Mouse (Mus musculus): ENCODE measurements at regions not wholly inside any gene's neighbourhood (a gene's known extent, or its start where the extent isn't known, plus 50 kb on each side); places are given as distances from the start of the nearest gene placed in this dataset.

- no peak overlapping the region for H3K9ac ChIP-seq (ENCODE audit: low read depth, low read length, severe bottlenecking)
- peaks cover 4% of the 10 kb centered on the region; the same call in 1 of the 2 replicates for H3K4me1 ChIP-seq (ENCODE audit: control insufficient read depth, insufficient read depth, low read length)
- H3K4me2 ChIP-seq (replicated peaks; ENCODE audit: low read depth, low read length, severe bottlenecking): no peak overlapping the region
- ATAC-seq (ENCODE audit: low FRiP score, low read depth) (no peak), DNase-seq (ENCODE audit: low spot score) (no peak)
- WGBS: 80% methylated on average over 11 of the region's 11 CpGs
- no peaks in the 10 kb centered on the region for H3K36me3 ChIP-seq (ENCODE audit: control insufficient read depth, insufficient read depth, low read length)
- no peaks in the 10 kb centered on the region for H3K9me3 ChIP-seq (ENCODE audit: control insufficient read depth, low read length)
- no peaks in the 10 kb centered on the region for H3K27me3 ChIP-seq (ENCODE audit: control insufficient read depth, insufficient read depth, low read length)
- no peak overlapping the region for H3K27ac ChIP-seq (replicated peaks; ENCODE audit: low read depth, low read length)
- TF ChIP-seq POLR2A (IDR thresholded peaks at IDR 0.05; ENCODE audit: borderline replicate concordance, extremely low read depth, insufficient read depth, insufficient read length): no peak
- no peak overlapping the region for H3K4me3 ChIP-seq (replicated peaks; ENCODE audit: low read length)
Observed at GRCm38 (mm10) chr9:72197331-72197732, 77.3 kb upstream of the Zfp280d start.

GRCm38 (mm10) chr9:72198976-72199375 is 75.7 kb upstream of the Zfp280d start:
- DNase-seq (ENCODE audit: low spot score) (no peak), ATAC-seq (ENCODE audit: low FRiP score, low read depth) (no peak)
- 90% methylated on average over 5 of the region's 5 CpGs for WGBS
- Histone ChIP-seq H3K9me3 (ENCODE audit: control insufficient read depth, low read length) (no peaks in the 10 kb centered on the region), H3K4me1 (ENCODE audit: control insufficient read depth, insufficient read depth, low read length) (peaks cover 4% of the 10 kb centered on the region; the same call in 1 of the 2 replicates), H3K27ac (replicated peaks; ENCODE audit: low read depth, low read length) (no peak overlapping the region), H3K9ac (ENCODE audit: low read depth, low read length, severe bottlenecking) (no peak overlapping the region), H3K4me3 (replicated peaks; ENCODE audit: low read length) (no peak overlapping the region), H3K4me2 (replicated peaks; ENCODE audit: low read depth, low read length, severe bottlenecking) (no peak overlapping the region), H3K36me3 (ENCODE audit: control insufficient read depth, insufficient read depth, low read length) (no peaks in the 10 kb centered on the region), H3K27me3 (ENCODE audit: control insufficient read depth, insufficient read depth, low read length) (no peaks in the 10 kb centered on the region)
- TF ChIP-seq POLR2A (IDR thresholded peaks at IDR 0.05; ENCODE audit: borderline replicate concordance, extremely low read depth, insufficient read depth, insufficient read length): no peak

GRCm38 (mm10) chr9:72204357-72204905 is 70.2 kb upstream of the Zfp280d start:
- Histone ChIP-seq H3K36me3 (ENCODE audit: control insufficient read depth, insufficient read depth, low read length) (no peaks in the 10 kb centered on the region), H3K9me3 (ENCODE audit: control insufficient read depth, low read length) (no peaks in the 10 kb centered on the region), H3K4me2 (replicated peaks; ENCODE audit: low read depth, low read length, severe bottlenecking) (no peak overlapping the region), H3K27ac (replicated peaks; ENCODE audit: low read depth, low read length) (no peak overlapping the region), H3K4me3 (replicated peaks; ENCODE audit: low read length) (no peak overlapping the region), H3K27me3 (ENCODE audit: control insufficient read depth, insufficient read depth, low read length) (no peaks in the 10 kb centered on the region), H3K4me1 (ENCODE audit: control insufficient read depth, insufficient read depth, low read length) (no peaks in the 10 kb centered on the region), H3K9ac (ENCODE audit: low read depth, low read length, severe bottlenecking) (no peak overlapping the region)
- 86% methylated on average over 2 of the region's 2 CpGs for WGBS
- ATAC-seq (ENCODE audit: low FRiP score, low read depth): no peak
- no peak for DNase-seq (ENCODE audit: low spot score)
- no peak for TF ChIP-seq POLR2A (IDR thresholded peaks at IDR 0.05; ENCODE audit: borderline replicate concordance, extremely low read depth, insufficient read depth, insufficient read length)

- no peak overlapping the region for H3K4me2 ChIP-seq (replicated peaks; ENCODE audit: low read depth, low read length, severe bottlenecking)
- no peak overlapping the region for H3K9ac ChIP-seq (ENCODE audit: low read depth, low read length, severe bottlenecking)
- DNase-seq (ENCODE audit: low spot score) (no peak), ATAC-seq (ENCODE audit: low FRiP score, low read depth) (no peak)
- WGBS: 53% methylated on average over 7 of the region's 7 CpGs
- no peak overlapping the region for H3K4me3 ChIP-seq (replicated peaks; ENCODE audit: low read length)
- no peaks in the 10 kb centered on the region for H3K27me3 ChIP-seq (ENCODE audit: control insufficient read depth, insufficient read depth, low read length)
- H3K4me1 ChIP-seq (ENCODE audit: control insufficient read depth, insufficient read depth, low read length): no peaks in the 10 kb centered on the region
- H3K27ac ChIP-seq (replicated peaks; ENCODE audit: low read depth, low read length): no peak overlapping the region
- no peak for TF ChIP-seq POLR2A (IDR thresholded peaks at IDR 0.05; ENCODE audit: borderline replicate concordance, extremely low read depth, insufficient read depth, insufficient read length)
- no peaks in the 10 kb centered on the region for H3K36me3 ChIP-seq (ENCODE audit: control insufficient read depth, insufficient read depth, low read length)
- no peaks in the 10 kb centered on the region for H3K9me3 ChIP-seq (ENCODE audit: control insufficient read depth, low read length)
Observed at GRCm38 (mm10) chr9:72205815-72206214, 68.8 kb upstream of the Zfp280d start.

- Histone ChIP-seq H3K4me3 (replicated peaks; ENCODE audit: low read length) (no peak overlapping the region), H3K4me2 (replicated peaks; ENCODE audit: low read depth, low read length, severe bottlenecking) (no peak overlapping the region), H3K27ac (replicated peaks; ENCODE audit: low read depth, low read length) (no peak overlapping the region), H3K4me1 (ENCODE audit: control insufficient read depth, insufficient read depth, low read length) (no peaks in the 10 kb centered on the region), H3K9me3 (ENCODE audit: control insufficient read depth, low read length) (no peaks in the 10 kb centered on the region), H3K9ac (ENCODE audit: low read depth, low read length, severe bottlenecking) (no peak overlapping the region), H3K27me3 (ENCODE audit: control insufficient read depth, insufficient read depth, low read length) (no peaks in the 10 kb centered on the region), H3K36me3 (ENCODE audit: control insufficient read depth, insufficient read depth, low read length) (no peaks in the 10 kb centered on the region)
- DNase-seq (ENCODE audit: low spot score): no peak
- ATAC-seq (ENCODE audit: low FRiP score, low read depth): no peak
- no peak for TF ChIP-seq POLR2A (IDR thresholded peaks at IDR 0.05; ENCODE audit: borderline replicate concordance, extremely low read depth, insufficient read depth, insufficient read length)
- WGBS: 77% methylated on average over 2 of the region's 2 CpGs
Observed at GRCm38 (mm10) chr9:72206911-72207310, 67.7 kb upstream of the Zfp280d start.

- no peak overlapping the region for H3K4me2 ChIP-seq (replicated peaks; ENCODE audit: low read depth, low read length, severe bottlenecking)
- no peak for DNase-seq (ENCODE audit: low spot score)
- 57% methylated on average over 7 of the region's 7 CpGs for WGBS
- no peaks in the 10 kb centered on the region for H3K4me1 ChIP-seq (ENCODE audit: control insufficient read depth, insufficient read depth, low read length)
- no peak overlapping the region for H3K9ac ChIP-seq (ENCODE audit: low read depth, low read length, severe bottlenecking)
- no peaks in the 10 kb centered on the region for H3K27me3 ChIP-seq (ENCODE audit: control insufficient read depth, insufficient read depth, low read length)
- TF ChIP-seq POLR2A (IDR thresholded peaks at IDR 0.05; ENCODE audit: borderline replicate concordance, extremely low read depth, insufficient read depth, insufficient read length): no peak
- H3K27ac ChIP-seq (replicated peaks; ENCODE audit: low read depth, low read length): no peak overlapping the region
- ATAC-seq (ENCODE audit: low FRiP score, low read depth): no peak
- no peaks in the 10 kb centered on the region for H3K36me3 ChIP-seq (ENCODE audit: control insufficient read depth, insufficient read depth, low read length)
- no peaks in the 10 kb centered on the region for H3K9me3 ChIP-seq (ENCODE audit: control insufficient read depth, low read length)
- H3K4me3 ChIP-seq (replicated peaks; ENCODE audit: low read length): no peak overlapping the region
Observed at GRCm38 (mm10) chr9:72208296-72208695, 66.4 kb upstream of the Zfp280d start.
